Mouse (Mus musculus): ENCODE data around the gene Poln. TPM values are rescaled to one million over a fixed set of nuclear protein-coding genes. Genes with fewer than 3 reads are reported as not detected.

Gene Poln
- polyA plus RNA-seq, 1 experiment: 0.29 TPM

DNA sequence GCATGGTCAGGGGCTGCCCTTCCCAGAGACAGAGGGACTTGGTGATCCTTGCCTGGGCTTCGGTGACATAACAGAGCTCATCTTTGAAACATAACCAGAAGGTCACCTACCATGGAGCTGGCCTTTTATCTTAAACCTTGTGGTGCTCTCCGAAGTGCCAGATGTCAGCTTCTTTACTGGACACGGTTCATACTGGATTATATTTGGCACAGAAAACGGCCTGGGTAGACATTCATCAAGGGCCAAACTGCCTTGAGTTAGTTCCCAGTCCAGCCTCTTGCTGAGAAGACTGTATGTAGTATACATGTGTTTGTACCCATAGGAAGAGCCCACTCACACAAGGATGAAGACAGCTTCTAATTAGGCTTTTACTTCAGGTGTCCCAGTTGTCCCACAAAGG is 162.4 kb downstream of the Poln start:
- Histone ChIP-seq H3K27ac (ENCODE audit: insufficient read depth, low read length) (no peak overlapping the region), H3K36me3 (ENCODE audit: control insufficient read depth, insufficient read depth, low read length) (no peaks in the 10 kb centered on the region), H3K4me3 (ENCODE audit: extremely low read depth, insufficient read depth, insufficient read length) (no peak overlapping the region), H3K27me3 (ENCODE audit: control insufficient read depth, insufficient read depth, low read length) (no peaks in the 10 kb centered on the region), H3K4me1 (ENCODE audit: control insufficient read depth, insufficient read depth, insufficient read length) (no peaks in the 10 kb centered on the region)
- 87% methylated on average over 4 of the region's 4 CpGs for WGBS
- TF ChIP-seq CTCF (IDR thresholded peaks at IDR 0.05; ENCODE audit: extremely low read depth, insufficient read depth, insufficient read length, insufficient replicate concordance) (no peak), POLR2A (IDR thresholded peaks at IDR 0.05; ENCODE audit: low read depth, low read length) (no peak)
- no peak for DNase-seq (ENCODE audit: low read depth in 1 of 2, low spot score in 2 of 2)

DNA sequence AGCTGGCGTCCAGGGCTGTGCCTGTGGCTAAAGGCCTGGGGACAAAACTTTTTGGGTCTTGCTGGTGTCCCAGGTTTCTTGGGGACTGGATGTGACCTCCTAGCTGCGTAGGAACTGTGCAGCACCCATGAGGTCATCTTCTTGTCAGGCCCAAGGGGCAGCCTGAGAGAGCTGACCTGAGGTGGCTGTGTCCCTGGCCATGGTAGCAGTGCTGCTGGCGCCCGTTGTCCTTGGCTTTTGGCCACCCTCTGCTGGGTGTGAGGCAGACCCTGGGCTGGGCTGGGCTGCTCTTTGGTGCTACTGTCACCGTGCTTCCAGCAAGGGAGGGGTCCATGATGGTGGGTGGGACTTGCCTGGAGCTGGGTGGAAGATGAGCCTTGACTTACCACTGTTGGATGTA is 164.6 kb downstream of the Poln start:
- WGBS: 85% methylated on average over 5 of the region's 5 CpGs
- Histone ChIP-seq H3K4me3 (ENCODE audit: extremely low read depth, insufficient read depth, insufficient read length) (no peak overlapping the region), H3K36me3 (ENCODE audit: control insufficient read depth, insufficient read depth, low read length) (no peaks in the 10 kb centered on the region), H3K27me3 (ENCODE audit: control insufficient read depth, insufficient read depth, low read length) (no peaks in the 10 kb centered on the region), H3K27ac (ENCODE audit: insufficient read depth, low read length) (no peak overlapping the region), H3K4me1 (ENCODE audit: control insufficient read depth, insufficient read depth, insufficient read length) (no peaks in the 10 kb centered on the region)
- no peak for DNase-seq (ENCODE audit: low read depth in 1 of 2, low spot score in 2 of 2)
- no peak for TF ChIP-seq POLR2A (IDR thresholded peaks at IDR 0.05; ENCODE audit: low read depth, low read length)

DNA sequence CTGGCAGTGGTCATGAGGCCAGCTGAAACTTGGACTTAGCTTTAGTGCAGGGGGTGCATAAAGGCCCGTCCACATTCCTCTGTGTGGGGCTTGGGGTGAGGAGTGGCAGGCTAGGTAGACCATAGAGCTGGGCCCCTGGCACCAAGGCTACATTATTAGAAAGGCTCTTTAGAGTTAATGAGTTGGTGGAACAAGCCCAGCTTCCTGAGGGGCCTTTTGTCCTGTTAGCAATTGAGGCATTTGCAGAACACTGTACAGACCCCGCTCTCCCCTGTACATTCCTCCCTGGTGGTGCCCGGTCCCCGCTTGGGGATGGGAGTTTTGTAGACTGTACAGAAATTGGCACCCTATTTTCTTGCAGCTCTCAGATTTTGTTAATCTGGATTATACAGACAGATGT is 166.6 kb downstream of the Poln start:
- WGBS: 94% methylated on average over 4 of the region's 4 CpGs
- Histone ChIP-seq H3K36me3 (ENCODE audit: control insufficient read depth, insufficient read depth, low read length) (no peaks in the 10 kb centered on the region), H3K27ac (ENCODE audit: insufficient read depth, low read length) (no peak overlapping the region), H3K27me3 (ENCODE audit: control insufficient read depth, insufficient read depth, low read length) (no peaks in the 10 kb centered on the region), H3K4me3 (ENCODE audit: extremely low read depth, insufficient read depth, insufficient read length) (no peak overlapping the region), H3K4me1 (ENCODE audit: control insufficient read depth, insufficient read depth, insufficient read length) (no peaks in the 10 kb centered on the region)
- TF ChIP-seq POLR2A (IDR thresholded peaks at IDR 0.05; ENCODE audit: low read depth, low read length): no peak
- no peak for TF ChIP-seq CTCF (IDR thresholded peaks at IDR 0.05; ENCODE audit: extremely low read depth, insufficient read depth, insufficient read length, insufficient replicate concordance)
- DNase-seq (ENCODE audit: low read depth in 1 of 2, low spot score in 2 of 2): no peak

DNA sequence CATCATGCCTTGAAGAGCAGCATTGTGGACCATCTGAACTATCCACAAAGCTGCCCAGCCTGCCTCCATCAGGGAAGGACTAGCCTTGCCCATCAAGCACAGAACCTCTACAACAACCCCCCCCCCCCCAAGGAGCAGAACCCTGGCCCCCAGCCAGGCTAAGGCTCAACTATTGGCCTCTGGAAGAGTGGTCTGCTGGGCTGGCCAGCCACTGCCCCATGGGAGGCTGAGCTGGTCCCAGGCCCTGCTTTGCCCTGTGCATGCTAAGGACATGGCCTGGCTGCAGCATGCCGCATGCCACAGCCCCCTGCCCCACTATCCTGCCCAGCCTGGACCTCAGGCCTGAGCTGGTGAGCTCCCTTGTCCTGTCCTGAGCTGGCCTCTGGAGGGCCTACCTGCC is 167.8 kb downstream of the Poln start:
- TF ChIP-seq CTCF (IDR thresholded peaks at IDR 0.05; ENCODE audit: extremely low read depth, insufficient read depth, insufficient read length, insufficient replicate concordance): no peak
- H3K4me3 ChIP-seq (ENCODE audit: extremely low read depth, insufficient read depth, insufficient read length): no peak overlapping the region
- WGBS: 90% methylated on average over 1 of the region's 1 CpGs
- no peaks in the 10 kb centered on the region for H3K36me3 ChIP-seq (ENCODE audit: control insufficient read depth, insufficient read depth, low read length)
- H3K27me3 ChIP-seq (ENCODE audit: control insufficient read depth, insufficient read depth, low read length): peaks cover 9% of the 10 kb centered on the region
- H3K27ac ChIP-seq (ENCODE audit: insufficient read depth, low read length): no peak overlapping the region
- DNase-seq (ENCODE audit: low read depth in 1 of 2, low spot score in 2 of 2): no peak
- peaks cover 7% of the 10 kb centered on the region; the same call in 1 of the 2 replicates for H3K4me1 ChIP-seq (ENCODE audit: control insufficient read depth, insufficient read depth, insufficient read length)

DNA sequence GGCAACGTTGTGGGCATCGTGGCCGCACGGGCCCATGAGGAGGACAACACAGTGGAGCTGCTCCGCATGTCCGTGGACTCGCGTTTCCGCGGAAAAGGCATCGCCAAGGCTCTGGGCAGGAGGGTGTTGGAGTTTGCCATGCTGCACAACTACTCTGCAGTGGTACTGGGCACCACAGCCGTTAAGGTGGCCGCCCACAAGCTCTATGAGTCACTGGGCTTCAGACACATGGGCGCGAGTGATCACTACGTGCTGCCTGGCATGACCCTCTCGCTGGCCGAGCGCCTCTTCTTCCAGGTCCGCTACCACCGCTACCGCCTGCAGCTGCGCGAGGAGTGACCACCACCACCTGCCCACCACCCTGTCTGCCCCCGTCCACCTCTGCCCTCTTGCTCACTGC is 168.4 kb downstream of the Poln start:
- TF ChIP-seq POLR2A (IDR thresholded peaks at IDR 0.05; ENCODE audit: low read depth, low read length): no peak
- no peak for TF ChIP-seq CTCF (IDR thresholded peaks at IDR 0.05; ENCODE audit: extremely low read depth, insufficient read depth, insufficient read length, insufficient replicate concordance)
- Histone ChIP-seq H3K27ac (ENCODE audit: insufficient read depth, low read length) (no peak overlapping the region), H3K4me3 (ENCODE audit: extremely low read depth, insufficient read depth, insufficient read length) (no peak overlapping the region), H3K27me3 (ENCODE audit: control insufficient read depth, insufficient read depth, low read length) (peaks cover 15% of the 10 kb centered on the region), H3K36me3 (ENCODE audit: control insufficient read depth, insufficient read depth, low read length) (no peaks in the 10 kb centered on the region), H3K4me1 (ENCODE audit: control insufficient read depth, insufficient read depth, insufficient read length) (peaks cover 10% of the 10 kb centered on the region; the same call in 1 of the 2 replicates)
- no peak for DNase-seq (ENCODE audit: low read depth in 1 of 2, low spot score in 2 of 2)
- WGBS: 95% methylated on average over 25 of the region's 25 CpGs

DNA sequence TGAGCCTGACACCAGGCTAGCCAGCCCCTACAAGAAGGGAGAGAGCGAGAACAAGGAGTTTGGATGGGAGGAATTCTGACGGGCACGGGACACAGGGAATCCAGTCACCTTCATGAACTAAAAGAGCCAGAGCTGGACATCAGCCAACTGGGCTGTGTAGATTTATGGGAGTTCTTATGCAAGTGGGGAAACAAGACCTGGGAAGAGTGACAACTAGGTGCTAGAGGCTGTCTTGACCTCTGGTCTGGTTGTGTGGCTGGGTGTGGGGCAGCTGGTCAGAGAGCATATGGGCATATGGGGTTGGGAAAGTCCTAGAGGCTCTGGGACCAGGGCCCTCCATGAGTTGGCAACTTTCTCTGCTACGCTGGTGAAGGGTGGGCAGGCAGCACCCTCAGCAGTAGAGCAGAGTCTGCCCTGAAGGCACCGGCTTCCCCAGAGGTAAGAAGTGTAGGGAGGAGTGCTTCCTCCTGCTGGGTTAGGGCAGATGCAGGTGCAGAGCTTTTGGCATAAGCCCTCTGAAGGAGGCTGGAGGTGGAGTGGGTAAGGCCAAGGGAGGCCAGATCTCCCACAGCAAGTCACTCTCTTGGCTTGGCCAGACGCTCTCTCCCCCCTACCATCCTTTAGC is 169.7 kb downstream of the Poln start:
- no peaks in the 10 kb centered on the region for H3K36me3 ChIP-seq (ENCODE audit: control insufficient read depth, insufficient read depth, low read length)
- no peak overlapping the region for H3K4me3 ChIP-seq (ENCODE audit: extremely low read depth, insufficient read depth, insufficient read length)
- no peak for DNase-seq (ENCODE audit: low read depth in 1 of 2, low spot score in 2 of 2)
- no peak overlapping the region for H3K27ac ChIP-seq (ENCODE audit: insufficient read depth, low read length)
- no peak for TF ChIP-seq POLR2A (IDR thresholded peaks at IDR 0.05; ENCODE audit: low read depth, low read length)
- no peak for TF ChIP-seq CTCF (IDR thresholded peaks at IDR 0.05; ENCODE audit: extremely low read depth, insufficient read depth, insufficient read length, insufficient replicate concordance)
- H3K4me1 ChIP-seq (ENCODE audit: control insufficient read depth, insufficient read depth, insufficient read length): peaks cover 12% of the 10 kb centered on the region; the same call in 1 of the 2 replicates
- H3K27me3 ChIP-seq (ENCODE audit: control insufficient read depth, insufficient read depth, low read length): peaks cover 19% of the 10 kb centered on the region
- 80% methylated on average over 6 of the region's 6 CpGs for WGBS

DNA sequence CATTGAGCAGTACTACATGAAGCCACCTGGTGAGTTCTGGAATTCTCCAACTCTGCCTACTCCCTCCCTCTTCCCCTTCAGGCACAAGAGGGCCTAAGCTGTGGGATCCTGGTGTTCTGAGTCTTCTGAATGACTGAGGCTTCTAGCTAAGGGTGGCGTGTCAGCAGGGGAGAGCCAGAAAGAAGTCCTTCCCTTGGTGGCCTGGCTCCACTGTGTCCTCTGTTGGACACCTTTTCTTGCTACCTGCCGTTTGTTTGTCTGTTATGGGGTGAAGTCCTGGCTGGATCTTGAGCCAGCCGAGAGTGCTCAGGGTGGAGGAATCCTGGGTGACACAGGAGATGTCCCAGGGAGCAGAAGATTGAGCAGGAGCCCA is 170.8 kb downstream of the Poln start:
- WGBS: 89% methylated on average over 3 of the region's 3 CpGs
- H3K36me3 ChIP-seq (ENCODE audit: control insufficient read depth, insufficient read depth, low read length): no peaks in the 10 kb centered on the region
- TF ChIP-seq CTCF (IDR thresholded peaks at IDR 0.05; ENCODE audit: extremely low read depth, insufficient read depth, insufficient read length, insufficient replicate concordance): no peak
- no peak for DNase-seq (ENCODE audit: low read depth in 1 of 2, low spot score in 2 of 2)
- H3K27ac ChIP-seq (ENCODE audit: insufficient read depth, low read length): no peak overlapping the region
- no peak overlapping the region for H3K4me3 ChIP-seq (ENCODE audit: extremely low read depth, insufficient read depth, insufficient read length)
- peaks cover 19% of the 10 kb centered on the region for H3K27me3 ChIP-seq (ENCODE audit: control insufficient read depth, insufficient read depth, low read length)
- peaks cover 12% of the 10 kb centered on the region; the same call in 1 of the 2 replicates for H3K4me1 ChIP-seq (ENCODE audit: control insufficient read depth, insufficient read depth, insufficient read length)
